Mouse (Mus musculus): ENCODE results near the gene Nckap5l. TPM values are rescaled to one million over a fixed set of nuclear protein-coding genes. Genes with fewer than 3 reads are reported as not detected.
"Not testable (repeated sequence)": the region's sequence is repeated elsewhere in the genome, so short reads cannot be mapped to it uniquely, and the experiment has no call there.

The Nckap5l gene
- polyA plus RNA-seq, 2 experiments = 14.1 to 24.4 TPM

DNA sequence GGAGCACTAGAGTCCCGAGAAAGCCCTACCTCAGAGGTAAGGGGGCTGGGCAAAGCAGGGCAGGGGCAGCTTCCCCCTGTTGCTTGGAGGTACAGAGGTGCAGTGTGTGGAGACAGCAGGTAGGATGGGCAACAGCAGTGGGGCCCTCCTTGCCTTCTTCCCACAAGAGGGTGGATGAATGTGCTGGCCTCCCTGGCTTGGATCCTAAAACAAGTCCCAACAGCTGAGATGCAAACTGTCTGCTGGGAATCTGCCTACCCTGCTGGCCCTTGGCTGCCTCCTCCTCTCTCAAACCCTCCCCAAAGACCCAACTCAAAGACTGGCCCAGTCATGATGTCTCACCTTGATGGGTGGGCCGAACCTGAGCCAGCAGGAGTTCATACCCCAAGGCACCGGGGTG, 2.1 kb downstream of the Nckap5l start:
- H3K9ac ChIP-seq (ENCODE audit: low read depth, low read length, severe bottlenecking) = peak overlapping the region; percentile 28; the same call in 1 of the 2 replicates
- peaks cover 30% of the 10 kb centered on the region for H3K36me3 ChIP-seq (ENCODE audit: control insufficient read depth, insufficient read depth, low read length)
- H3K27ac ChIP-seq (replicated peaks; ENCODE audit: low read depth, low read length) = peak overlapping the region; percentile 33; the same call in 1 of the 2 replicates
- 63% methylated on average over 3 of the region's 3 CpGs for WGBS
- peaks cover 24% of the 10 kb centered on the region for H3K4me1 ChIP-seq (ENCODE audit: control insufficient read depth, insufficient read depth, low read length)
- H3K27me3 ChIP-seq (ENCODE audit: control insufficient read depth, insufficient read depth, low read length) = no peaks in the 10 kb centered on the region
- DNase-seq (ENCODE audit: low spot score) = no peak
- TF ChIP-seq POLR2A (IDR thresholded peaks at IDR 0.05; ENCODE audit: borderline replicate concordance, extremely low read depth, insufficient read depth, insufficient read length) = no peak
- H3K9me3 ChIP-seq (ENCODE audit: control insufficient read depth, low read length) = no peaks in the 10 kb centered on the region
- H3K4me2 ChIP-seq (replicated peaks; ENCODE audit: low read depth, low read length, severe bottlenecking) = peak overlapping the region; percentile 76
- peak overlapping the region; percentile 86; the same call in 1 of the 2 replicates for H3K4me3 ChIP-seq (replicated peaks; ENCODE audit: low read length)
- ATAC-seq (ENCODE audit: low FRiP score, low read depth) = no peak

DNA sequence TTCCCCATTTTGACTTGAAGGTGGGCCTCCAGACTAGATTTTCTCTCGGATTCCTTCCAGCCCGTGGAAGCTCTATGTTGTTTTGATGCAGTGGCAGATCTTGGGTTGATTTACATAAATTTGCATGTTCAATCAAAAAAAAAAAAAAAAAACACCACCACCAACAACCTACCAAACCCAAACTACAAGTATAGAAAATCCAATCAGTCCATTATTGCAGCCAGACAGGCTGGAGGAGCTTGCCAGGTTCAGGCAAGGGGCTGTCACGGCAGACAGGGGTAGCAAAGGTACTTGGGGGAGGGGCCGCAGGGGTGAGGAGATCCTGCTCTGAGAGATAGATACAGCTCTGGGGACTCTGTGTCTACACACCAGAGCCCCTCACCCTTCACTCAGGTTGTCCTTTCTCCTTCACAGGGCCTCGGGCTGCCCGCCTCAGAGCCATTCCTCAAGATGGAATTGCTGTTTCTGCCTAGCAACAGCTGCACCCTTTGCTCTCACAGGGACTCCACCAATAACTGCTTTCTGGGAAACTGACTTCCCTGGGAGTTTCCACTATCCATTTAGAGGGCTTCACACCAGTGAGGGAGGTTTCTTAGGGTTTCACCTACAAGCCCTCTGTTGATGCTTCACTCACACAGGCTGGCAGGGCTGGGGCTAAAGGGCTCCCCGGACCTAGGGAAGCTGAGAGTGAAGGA, 2.8 kb downstream of the Nckap5l start:
- Histone ChIP-seq H3K36me3 (ENCODE audit: control insufficient read depth, insufficient read depth, low read length) (peaks cover 31% of the 10 kb centered on the region), H3K4me2 (replicated peaks; ENCODE audit: low read depth, low read length, severe bottlenecking) (peak overlapping the region; percentile 76; the same call in 1 of the 2 replicates), H3K4me3 (replicated peaks; ENCODE audit: low read length) (peak overlapping the region; percentile 86; the same call in 1 of the 2 replicates), H3K9me3 (ENCODE audit: control insufficient read depth, low read length) (no peaks in the 10 kb centered on the region), H3K4me1 (ENCODE audit: control insufficient read depth, insufficient read depth, low read length) (peaks cover 24% of the 10 kb centered on the region), H3K27me3 (ENCODE audit: control insufficient read depth, insufficient read depth, low read length) (no peaks in the 10 kb centered on the region), H3K27ac (replicated peaks; ENCODE audit: low read depth, low read length) (peak overlapping the region; percentile 33; the same call in 1 of the 2 replicates), H3K9ac (ENCODE audit: low read depth, low read length, severe bottlenecking) (0 out of 2 replicates have a peak overlapping the region, but pooled peaks have one; percentile 28)
- no peak for TF ChIP-seq POLR2A (IDR thresholded peaks at IDR 0.05; ENCODE audit: borderline replicate concordance, extremely low read depth, insufficient read depth, insufficient read length)
- ATAC-seq (ENCODE audit: low FRiP score, low read depth) (no peak), DNase-seq (ENCODE audit: low spot score) (no peak)
- WGBS = 84% methylated on average over 7 of the region's 7 CpGs

DNA sequence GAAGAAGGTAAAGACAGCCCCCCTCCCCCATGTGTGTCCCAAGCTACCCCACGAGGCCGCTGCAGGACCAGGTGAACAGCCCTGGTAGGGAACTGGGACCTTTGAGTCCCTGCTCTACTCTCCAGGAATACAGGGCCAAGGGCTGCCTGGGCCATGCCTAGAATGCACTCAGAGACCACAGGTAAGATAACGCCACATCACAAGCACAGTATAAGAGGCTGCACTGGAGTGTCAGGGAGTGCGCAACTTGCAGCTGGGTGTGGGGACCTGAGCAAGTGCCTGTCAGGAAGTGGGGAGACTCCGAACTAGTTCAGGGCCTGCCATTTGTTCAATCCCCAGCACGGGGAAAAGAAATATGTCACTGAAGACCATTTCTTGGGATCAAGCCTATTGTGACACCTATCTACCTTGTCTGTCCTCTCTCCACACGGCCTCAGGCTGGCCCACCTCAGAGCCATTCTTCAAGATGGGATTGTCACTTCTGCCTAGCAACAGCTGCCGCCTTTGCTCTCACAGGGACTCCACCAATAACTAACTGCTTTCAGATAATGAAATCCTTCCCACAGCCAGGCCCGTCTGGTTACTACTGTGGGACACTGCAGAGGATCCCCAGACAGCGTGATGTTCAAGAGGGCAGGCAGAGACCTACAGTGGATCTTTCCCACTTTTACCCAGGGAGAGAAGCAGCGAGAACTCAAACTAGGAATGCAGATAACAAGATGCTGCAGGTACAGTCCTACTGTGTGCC, 4.2 kb downstream of the Nckap5l start:
- peaks cover 30% of the 10 kb centered on the region for H3K4me1 ChIP-seq (ENCODE audit: control insufficient read depth, insufficient read depth, low read length)
- no peak overlapping the region for H3K9ac ChIP-seq (ENCODE audit: low read depth, low read length, severe bottlenecking)
- DNase-seq (ENCODE audit: low spot score) (no peak), ATAC-seq (ENCODE audit: low FRiP score, low read depth) (no peak)
- WGBS = 65% methylated on average over 11 of the region's 11 CpGs
- no peaks in the 10 kb centered on the region for H3K9me3 ChIP-seq (ENCODE audit: control insufficient read depth, low read length)
- H3K4me2 ChIP-seq (replicated peaks; ENCODE audit: low read depth, low read length, severe bottlenecking) = no peak overlapping the region
- H3K4me3 ChIP-seq (replicated peaks; ENCODE audit: low read length) = no peak overlapping the region
- TF ChIP-seq POLR2A (IDR thresholded peaks at IDR 0.05; ENCODE audit: borderline replicate concordance, extremely low read depth, insufficient read depth, insufficient read length) = no peak
- H3K36me3 ChIP-seq (ENCODE audit: control insufficient read depth, insufficient read depth, low read length) = peaks cover 31% of the 10 kb centered on the region
- H3K27ac ChIP-seq (replicated peaks; ENCODE audit: low read depth, low read length) = no peak overlapping the region
- H3K27me3 ChIP-seq (ENCODE audit: control insufficient read depth, insufficient read depth, low read length) = no peaks in the 10 kb centered on the region

DNA sequence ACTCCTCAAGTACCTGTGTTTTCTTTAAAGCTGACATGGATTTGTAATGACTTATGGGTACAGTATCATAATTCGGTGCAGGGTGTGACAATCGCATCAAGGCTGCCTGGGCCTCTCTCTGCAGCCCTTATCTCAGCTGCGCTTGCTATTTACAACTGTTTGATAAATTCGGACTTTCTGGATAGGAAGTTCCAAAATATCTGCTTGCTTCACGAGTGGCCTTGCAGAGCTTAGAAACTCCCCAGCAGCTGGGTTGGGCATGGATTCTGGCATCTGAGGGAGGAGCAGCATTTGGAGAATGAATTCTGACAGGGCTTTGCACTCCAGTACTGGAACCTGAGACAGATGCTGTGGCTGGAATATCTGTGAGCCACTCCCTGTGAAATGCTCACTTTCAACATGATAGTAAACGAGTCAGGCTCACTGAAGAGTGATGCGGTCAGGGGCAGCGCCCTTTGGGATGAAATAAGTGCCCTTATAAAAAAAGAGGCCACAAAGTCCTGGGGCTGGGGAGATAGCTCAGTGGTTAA, 7.7 kb downstream of the Nckap5l start:
- no peak for ATAC-seq (ENCODE audit: low FRiP score, low read depth)
- WGBS = 81% methylated on average over 8 of the region's 8 CpGs
- H3K4me1 ChIP-seq (ENCODE audit: control insufficient read depth, insufficient read depth, low read length) = peaks cover 12% of the 10 kb centered on the region
- no peak for DNase-seq (ENCODE audit: low spot score)
- peak overlapping the region; percentile 59 for H3K27ac ChIP-seq (replicated peaks; ENCODE audit: low read depth, low read length)
- no peak overlapping the region for H3K4me3 ChIP-seq (replicated peaks; ENCODE audit: low read length)
- no peaks in the 10 kb centered on the region for H3K9me3 ChIP-seq (ENCODE audit: control insufficient read depth, low read length)
- no peak overlapping the region for H3K4me2 ChIP-seq (replicated peaks; ENCODE audit: low read depth, low read length, severe bottlenecking)
- H3K9ac ChIP-seq (ENCODE audit: low read depth, low read length, severe bottlenecking) = 0 out of 2 replicates have a peak overlapping the region, but pooled peaks have one; percentile 5
- TF ChIP-seq POLR2A (IDR thresholded peaks at IDR 0.05; ENCODE audit: borderline replicate concordance, extremely low read depth, insufficient read depth, insufficient read length) = no peak
- peaks cover 38% of the 10 kb centered on the region for H3K36me3 ChIP-seq (ENCODE audit: control insufficient read depth, insufficient read depth, low read length)
- H3K27me3 ChIP-seq (ENCODE audit: control insufficient read depth, insufficient read depth, low read length) = no peaks in the 10 kb centered on the region

DNA sequence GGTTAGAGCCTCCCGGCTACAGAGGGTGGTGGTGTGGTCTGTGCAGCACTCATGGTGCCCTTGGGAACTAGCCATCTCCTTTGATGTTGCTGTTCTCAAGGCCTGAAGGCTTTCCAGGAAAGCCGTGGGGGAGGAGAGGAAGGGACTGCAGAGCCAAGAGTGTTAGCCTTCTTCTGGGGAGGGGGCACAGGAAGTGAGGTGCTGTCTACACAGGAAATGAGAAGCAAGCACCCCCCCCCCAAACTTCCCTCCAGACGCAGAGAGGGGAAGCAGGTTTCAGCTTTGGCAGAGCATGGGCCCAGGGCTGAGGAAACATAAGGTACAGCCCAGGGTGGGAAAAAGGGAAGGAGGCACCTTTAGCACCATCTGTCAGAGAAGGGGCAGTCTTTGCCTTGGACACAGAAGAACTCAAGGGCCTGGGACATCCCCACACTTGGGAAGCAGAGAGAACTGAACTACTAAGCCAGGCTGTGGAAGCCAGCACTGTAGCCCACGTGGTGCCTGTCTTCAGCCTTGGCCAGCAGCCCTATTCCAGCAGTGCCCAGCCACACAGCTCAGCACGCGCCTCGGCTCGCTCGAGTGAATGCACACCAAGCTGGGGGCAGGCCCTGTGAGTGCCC, 8.3 kb downstream of the Nckap5l start:
- DNase-seq (ENCODE audit: low spot score) (peak; percentile 12), ATAC-seq (ENCODE audit: low FRiP score, low read depth) (0 out of 2 replicates have a peak, but pooled peaks have one; percentile 23)
- Histone ChIP-seq H3K9ac (ENCODE audit: low read depth, low read length, severe bottlenecking) (0 out of 2 replicates have a peak overlapping the region, but pooled peaks have one; percentile 5), H3K27ac (replicated peaks; ENCODE audit: low read depth, low read length) (peak overlapping the region; percentile 59), H3K27me3 (ENCODE audit: control insufficient read depth, insufficient read depth, low read length) (no peaks in the 10 kb centered on the region), H3K9me3 (ENCODE audit: control insufficient read depth, low read length) (no peaks in the 10 kb centered on the region), H3K4me1 (ENCODE audit: control insufficient read depth, insufficient read depth, low read length) (peaks cover 12% of the 10 kb centered on the region; the same call in 1 of the 2 replicates), H3K4me2 (replicated peaks; ENCODE audit: low read depth, low read length, severe bottlenecking) (no peak overlapping the region), H3K4me3 (replicated peaks; ENCODE audit: low read length) (no peak overlapping the region), H3K36me3 (ENCODE audit: control insufficient read depth, insufficient read depth, low read length) (peaks cover 38% of the 10 kb centered on the region)
- WGBS = 46% methylated on average over 5 of the region's 9 CpGs
- TF ChIP-seq POLR2A (IDR thresholded peaks at IDR 0.05; ENCODE audit: borderline replicate concordance, extremely low read depth, insufficient read depth, insufficient read length) = no peak

DNA sequence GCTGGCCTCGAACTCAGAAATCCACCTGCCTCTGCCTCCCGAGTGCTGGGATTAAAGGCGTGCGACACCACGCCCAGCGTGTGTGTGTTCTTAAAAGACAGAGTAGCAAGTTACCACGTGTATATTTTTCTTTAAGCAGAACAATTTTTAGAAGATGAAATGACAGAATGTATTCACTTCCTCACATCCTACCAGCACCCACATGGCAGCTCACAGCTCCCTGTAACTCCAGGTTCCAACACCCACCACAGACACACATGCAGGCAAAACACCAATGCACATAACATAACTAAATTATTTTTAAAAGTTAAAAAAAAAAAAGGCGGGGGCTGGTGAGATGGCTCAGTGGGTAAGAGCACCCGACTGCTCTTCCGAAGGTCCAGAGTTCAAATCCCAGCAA, 11.4 kb downstream of the Nckap5l start:
- H3K27me3 ChIP-seq (ENCODE audit: control insufficient read depth, insufficient read depth, low read length); H3K9ac ChIP-seq (ENCODE audit: low read depth, low read length, severe bottlenecking); H3K4me3 ChIP-seq (replicated peaks; ENCODE audit: low read length); DNase-seq (ENCODE audit: low spot score); H3K4me2 ChIP-seq (replicated peaks; ENCODE audit: low read depth, low read length, severe bottlenecking); ATAC-seq (ENCODE audit: low FRiP score, low read depth); H3K9me3 ChIP-seq (ENCODE audit: control insufficient read depth, low read length); H3K27ac ChIP-seq (replicated peaks; ENCODE audit: low read depth, low read length): not testable (repeated sequence)
- WGBS = 93% methylated on average over 10 of the region's 10 CpGs
- peaks cover 32% of the 10 kb centered on the region for H3K36me3 ChIP-seq (ENCODE audit: control insufficient read depth, insufficient read depth, low read length)
- peaks cover 15% of the 10 kb centered on the region for H3K4me1 ChIP-seq (ENCODE audit: control insufficient read depth, insufficient read depth, low read length)
